Mouse (Mus musculus): ENCODE measurements at regions not wholly inside any gene's neighbourhood (a gene's known extent, or its start where the extent isn't known, plus 50 kb on each side); places are given as distances from the start of the nearest gene placed in this dataset.
"Not testable (repeated sequence)": the region's sequence is repeated elsewhere in the genome, so short reads cannot be mapped to it uniquely, and the experiment has no call there.

DNA sequence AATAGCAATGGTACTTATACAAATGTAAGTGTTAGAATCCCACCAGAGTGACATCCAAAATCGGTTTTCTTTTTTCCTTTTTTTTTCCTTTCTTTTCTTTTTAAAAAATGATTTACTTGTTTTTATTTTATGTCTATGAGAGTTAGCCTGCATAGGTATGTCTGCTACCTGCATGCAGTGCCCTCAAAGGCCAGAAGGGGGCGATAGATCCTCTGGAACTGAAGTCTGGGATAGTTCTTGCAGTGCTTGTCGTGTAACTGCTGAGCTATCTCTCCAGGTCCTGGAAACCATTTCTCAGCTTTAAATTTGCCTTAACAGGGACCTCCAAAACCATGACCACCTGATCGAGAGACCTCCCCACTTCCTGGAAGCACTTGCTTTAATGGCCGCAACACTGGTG is 93.8 kb downstream of the Defb7 start:
- Histone ChIP-seq H3K4me3 (no peak overlapping the region), H3K4me2 (no peak overlapping the region), H3K9ac (no peak overlapping the region), H3K4me1 (no peaks in the 10 kb centered on the region), H3K9me3 (replicated peaks) (peaks cover 39% of the 10 kb centered on the region), H3K27me3 (no peaks in the 10 kb centered on the region), H3K36me3 (ENCODE audit: poor library complexity, severe bottlenecking) (no peaks in the 10 kb centered on the region), H3K27ac (no peak overlapping the region)
- 73% methylated on average over 5 of the region's 5 CpGs for WGBS
- ATAC-seq, result no peak

DNA sequence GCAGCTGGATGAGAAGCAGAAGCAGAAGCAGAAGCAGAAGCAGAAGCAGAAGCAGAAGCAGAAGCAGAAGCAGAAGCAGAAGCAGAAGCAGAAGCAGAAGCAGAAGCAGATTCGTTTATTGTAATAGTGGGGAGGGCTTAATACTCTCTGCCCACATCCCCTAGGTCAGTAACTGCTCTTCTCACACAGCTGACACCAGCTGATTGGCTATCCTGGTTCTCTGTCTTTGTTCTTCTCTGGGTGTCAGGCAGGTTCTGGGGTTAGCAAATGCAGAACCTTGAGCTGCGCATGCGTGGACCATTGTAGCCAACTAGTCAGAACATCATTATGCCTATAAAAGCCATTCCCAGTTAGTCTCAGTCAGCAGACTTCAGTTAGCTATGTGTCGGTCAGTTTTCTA is 106.6 kb downstream of the Defb7 start:
- not testable (repeated sequence) for H3K9ac ChIP-seq; H3K4me3 ChIP-seq; H3K4me2 ChIP-seq; H3K4me1 ChIP-seq; ATAC-seq; H3K36me3 ChIP-seq (ENCODE audit: poor library complexity, severe bottlenecking); H3K27ac ChIP-seq; H3K27me3 ChIP-seq
- peaks cover 60% of the 10 kb centered on the region for H3K9me3 ChIP-seq (replicated peaks)
- WGBS, result 85% methylated on average over 4 of the region's 4 CpGs

DNA sequence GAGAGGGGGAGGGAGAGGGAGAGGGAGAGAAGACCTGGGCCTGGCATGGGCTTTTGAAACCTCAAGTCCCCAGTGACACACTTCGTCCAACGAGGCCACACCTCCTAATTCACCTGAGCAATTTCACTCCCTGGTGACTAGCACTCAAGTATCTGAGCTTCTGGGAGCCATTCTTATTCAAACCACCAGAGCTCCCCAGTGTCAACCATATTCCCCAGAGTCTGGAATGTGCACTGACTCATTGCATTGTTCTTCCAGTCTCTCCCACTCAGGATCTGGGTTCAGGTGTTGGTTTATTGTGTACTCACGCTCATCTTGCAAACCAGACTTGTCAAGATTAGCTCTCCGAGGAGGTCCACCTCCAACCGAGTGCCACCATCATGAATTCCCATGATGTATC is 111.7 kb downstream of the Defb7 start:
- H3K9me3 ChIP-seq (replicated peaks), result peaks cover 42% of the 10 kb centered on the region
- no peak overlapping the region for H3K27ac ChIP-seq
- no peak for ATAC-seq
- no peaks in the 10 kb centered on the region for H3K27me3 ChIP-seq
- no peaks in the 10 kb centered on the region for H3K36me3 ChIP-seq (ENCODE audit: poor library complexity, severe bottlenecking)
- 90% methylated on average over 5 of the region's 5 CpGs for WGBS
- no peaks in the 10 kb centered on the region for H3K4me1 ChIP-seq
- H3K4me3 ChIP-seq, result no peak overlapping the region
- no peak overlapping the region for H3K4me2 ChIP-seq
- no peak overlapping the region for H3K9ac ChIP-seq

GRCm38 (mm10) chr8:19627514-19627913 is 101.9 kb upstream of the 4930467E23Rik start:
- H3K36me3 ChIP-seq (ENCODE audit: poor library complexity, severe bottlenecking), result no peaks in the 10 kb centered on the region
- no peaks in the 10 kb centered on the region for H3K27me3 ChIP-seq
- WGBS, result 86% methylated on average over 8 of the region's 8 CpGs
- no peak overlapping the region for H3K4me2 ChIP-seq
- H3K27ac ChIP-seq, result no peak overlapping the region
- H3K9ac ChIP-seq, result no peak overlapping the region
- H3K9me3 ChIP-seq (replicated peaks), result peaks cover 57% of the 10 kb centered on the region
- ATAC-seq, result no peak
- no peaks in the 10 kb centered on the region for H3K4me1 ChIP-seq
- H3K4me3 ChIP-seq, result no peak overlapping the region

DNA sequence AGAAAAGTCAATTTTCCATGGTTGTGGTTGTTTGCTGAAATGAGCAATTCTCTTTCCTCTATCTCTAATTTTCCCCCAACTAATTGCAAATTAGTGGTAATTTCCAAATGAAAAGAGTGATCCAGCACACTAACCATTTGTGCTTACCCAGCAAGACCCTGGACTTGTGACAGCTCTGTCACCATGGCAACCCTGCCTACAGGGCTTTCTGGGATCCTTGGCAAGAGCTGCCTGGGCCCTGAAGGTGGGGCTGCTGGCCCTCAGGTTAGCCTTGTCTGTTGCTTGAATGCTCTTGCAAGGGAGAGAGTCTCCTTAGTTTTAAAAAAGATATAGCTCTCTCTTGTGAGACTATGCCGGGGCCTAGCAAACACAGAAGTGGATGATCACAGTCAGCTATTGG is 80.8 kb upstream of the 4930467E23Rik start:
- ATAC-seq; H3K27me3 ChIP-seq; H3K36me3 ChIP-seq (ENCODE audit: poor library complexity, severe bottlenecking); H3K9ac ChIP-seq; H3K4me1 ChIP-seq; H3K27ac ChIP-seq; H3K4me2 ChIP-seq; H3K4me3 ChIP-seq: not testable (repeated sequence)
- peaks cover 26% of the 10 kb centered on the region for H3K9me3 ChIP-seq (replicated peaks)
- WGBS, result 93% methylated on average over 1 of the region's 1 CpGs

Measured in forebrain, embryonic 13.5 days (tissue).